Mouse (Mus musculus) splenic B cell, adult 2 months (primary cell): ENCODE data around the gene Surf1.

ENCODE experiments used
- DNase-seq: peaks from one replicate; pipeline ENCODE4 v3.0.0-alpha.2; 2011; ENCODE audit warnings: low read depth, low spot score
- H3K27me3 ChIP-seq: 2 replicates; pipeline ENCODE4 v1.6.1; 2012; ENCODE audit warnings: mild to moderate bottlenecking, low read length, moderate library complexity, mixed read lengths; ENCODE audit not compliant: control insufficient read depth, poor library complexity, insufficient read depth, severe bottlenecking
- H3K36me3 ChIP-seq: 2 replicates; pipeline ENCODE4 v1.6.1; 2012; ENCODE audit warnings: mild to moderate bottlenecking, low read length, moderate library complexity, mixed read lengths; ENCODE audit not compliant: control insufficient read depth, poor library complexity, insufficient read depth, severe bottlenecking

The Surf1 gene

GRCm38 (mm10) chr2:26915927-26916728, at the start of gene Surf1, which contains the start of gene Surf2:
Gene Surf1, minus strand, starts transcription at chr2:26916530.
Gene Surf2, plus strand, starts transcription at chr2:26916367.
- peak; percentile 86 for DNase-seq
- H3K36me3 ChIP-seq = peaks cover 15% of the 10 kb centered on the region
- H3K27me3 ChIP-seq = no peaks in the 10 kb centered on the region

GRCm38 (mm10) chr2:26964724-26965370, 48.5 kb upstream of the Surf1 start:
- DNase-seq = no peak
- Histone ChIP-seq H3K27me3 (no peaks in the 10 kb centered on the region), H3K36me3 (no peaks in the 10 kb centered on the region; the same call in none of the 2 replicates)

GRCm38 (mm10) chr2:26963923-26964723, 47.8 kb upstream of the Surf1 start, which contains the start of gene Rexo4:
Gene Rexo4, minus strand, starts transcription at chr2:26964386.
- Histone ChIP-seq H3K27me3 (no peaks in the 10 kb centered on the region), H3K36me3 (no peaks in the 10 kb centered on the region; the same call in none of the 2 replicates)
- peak; percentile 96 for DNase-seq

GRCm38 (mm10) chr2:26960756-26961155, 44.4 kb upstream of the Surf1 start:
- no peak for DNase-seq
- Histone ChIP-seq H3K36me3 (peaks cover 12% of the 10 kb centered on the region), H3K27me3 (no peaks in the 10 kb centered on the region)

- peaks cover 16% of the 10 kb centered on the region for H3K36me3 ChIP-seq
- no peak for DNase-seq
- no peaks in the 10 kb centered on the region for H3K27me3 ChIP-seq
Measured at GRCm38 (mm10) chr2:26957488-26957859, 41.1 kb upstream of the Surf1 start.

GRCm38 (mm10) chr2:26956811-26957487, 40.6 kb upstream of the Surf1 start:
- H3K36me3 ChIP-seq = peaks cover 16% of the 10 kb centered on the region
- no peaks in the 10 kb centered on the region for H3K27me3 ChIP-seq
- DNase-seq = no peak

- Histone ChIP-seq H3K27me3 (no peaks in the 10 kb centered on the region), H3K36me3 (peaks cover 16% of the 10 kb centered on the region)
- no peak for DNase-seq
Measured at GRCm38 (mm10) chr2:26954735-26955395, 38.5 kb upstream of the Surf1 start.

- no peaks in the 10 kb centered on the region for H3K27me3 ChIP-seq
- peaks cover 11% of the 10 kb centered on the region for H3K36me3 ChIP-seq
- DNase-seq = no peak
Measured at GRCm38 (mm10) chr2:26952866-26953265, 36.5 kb upstream of the Surf1 start.

- DNase-seq = no peak
- H3K27me3 ChIP-seq = no peaks in the 10 kb centered on the region
- peaks cover 9% of the 10 kb centered on the region for H3K36me3 ChIP-seq
Measured at GRCm38 (mm10) chr2:26952193-26952592, 35.9 kb upstream of the Surf1 start.

GRCm38 (mm10) chr2:26951346-26951905, 35.1 kb upstream of the Surf1 start:
- H3K36me3 ChIP-seq = peaks cover 6% of the 10 kb centered on the region
- no peak for DNase-seq

GRCm38 (mm10) chr2:26950411-26950810, 34.1 kb upstream of the Surf1 start:
- no peaks in the 10 kb centered on the region for H3K27me3 ChIP-seq
- no peak for DNase-seq
- H3K36me3 ChIP-seq = peaks cover 4% of the 10 kb centered on the region

More at GRCm38 (mm10) chr2:26951346-26951905, 35.1 kb upstream of the Surf1 start:
- H3K27me3 ChIP-seq = no peaks in the 10 kb centered on the region

- no peaks in the 10 kb centered on the region for H3K27me3 ChIP-seq
- DNase-seq = no peak
- no peaks in the 10 kb centered on the region for H3K36me3 ChIP-seq
Measured at GRCm38 (mm10) chr2:26943253-26943652, 26.9 kb upstream of the Surf1 start.

GRCm38 (mm10) chr2:26941539-26941938, 25.2 kb upstream of the Surf1 start:
- H3K27me3 ChIP-seq = no peaks in the 10 kb centered on the region
- peak; percentile 22 for DNase-seq
- no peaks in the 10 kb centered on the region for H3K36me3 ChIP-seq
